Mouse (Mus musculus): Measurements from ENCODE around the gene Dlx1. TPM values are rescaled to one million over a fixed set of nuclear protein-coding genes. Genes with fewer than 3 reads are reported as not detected.

Dlx1 gene
- total RNA-seq, 2 experiments from 2014 or later: not detected

DNA sequence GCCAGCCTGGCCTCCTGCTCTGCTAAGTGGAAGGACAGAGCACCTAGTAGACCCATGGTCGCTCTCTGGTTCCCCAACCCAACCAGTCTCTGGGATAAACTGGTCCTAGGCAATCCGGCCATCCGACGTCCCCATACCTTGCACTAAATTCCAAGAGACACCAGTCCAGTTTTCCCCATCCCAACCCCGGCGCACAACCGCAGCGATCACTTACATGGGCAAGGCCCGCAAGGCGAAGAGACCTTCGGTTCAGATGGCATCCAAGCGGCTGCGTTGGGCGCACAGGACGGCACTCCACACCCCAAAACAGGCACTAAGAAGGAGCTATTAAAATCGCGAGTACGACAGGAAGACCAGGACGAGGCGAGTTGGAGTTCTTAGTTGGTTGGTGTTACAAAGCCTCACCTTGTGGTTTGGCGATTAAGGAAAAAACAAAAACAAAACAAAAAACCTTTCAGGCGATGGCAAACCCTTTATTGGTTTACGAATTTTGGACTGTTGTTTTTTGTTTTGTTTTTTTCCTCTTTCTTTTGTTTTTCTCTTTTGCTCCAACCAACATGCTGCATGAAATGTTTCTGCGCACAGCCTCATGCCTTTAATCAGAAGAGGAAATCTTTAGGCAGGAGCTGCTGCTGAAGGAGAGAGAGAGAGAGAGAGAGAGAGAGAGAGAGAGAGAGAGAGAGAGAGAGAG, 445 bp upstream of the Dlx1 start:
- ATAC-seq (replicated peaks; ENCODE audit: poor library complexity): no peak

DNA sequence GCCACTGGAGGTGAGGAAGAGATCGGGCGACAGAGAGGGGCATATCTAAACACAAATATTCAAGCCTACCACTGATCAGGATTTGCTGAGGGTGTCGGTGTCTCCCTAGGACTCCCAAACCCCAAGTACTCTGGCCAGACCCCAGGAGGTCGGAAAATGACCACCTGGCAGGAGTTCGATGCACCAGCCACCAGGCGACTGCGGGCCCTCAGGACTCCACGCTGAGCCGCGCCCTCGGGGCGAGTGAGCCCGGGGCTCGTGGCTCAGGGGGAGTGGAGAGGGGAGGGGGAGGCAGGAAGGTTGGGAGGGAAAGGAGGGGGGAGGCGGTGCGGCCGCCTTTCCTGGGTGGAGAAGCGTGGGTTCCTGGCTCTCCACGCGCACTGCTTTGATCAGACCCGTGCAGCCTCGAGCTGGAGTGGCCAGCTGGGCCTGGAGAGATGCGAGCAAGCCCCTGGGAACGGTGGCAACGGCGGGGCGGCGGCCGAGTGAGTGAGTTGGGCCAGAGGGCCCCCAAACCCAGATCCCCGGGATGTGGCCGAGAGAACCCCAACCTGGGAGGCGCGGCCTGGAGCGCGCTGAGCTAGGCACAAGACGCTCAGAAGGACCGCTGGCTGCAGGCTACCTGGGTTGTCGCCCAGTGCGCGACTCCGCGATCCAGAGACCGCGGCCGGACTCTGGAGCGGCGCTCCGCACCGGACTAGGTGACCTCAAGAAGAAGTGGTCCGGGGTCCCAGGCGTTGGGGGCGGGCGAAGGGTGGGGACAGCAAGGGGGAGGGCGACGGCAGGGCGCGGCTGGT, 999 bp downstream of the Dlx1 start:
- no peak for ATAC-seq (replicated peaks; ENCODE audit: poor library complexity)

DNA sequence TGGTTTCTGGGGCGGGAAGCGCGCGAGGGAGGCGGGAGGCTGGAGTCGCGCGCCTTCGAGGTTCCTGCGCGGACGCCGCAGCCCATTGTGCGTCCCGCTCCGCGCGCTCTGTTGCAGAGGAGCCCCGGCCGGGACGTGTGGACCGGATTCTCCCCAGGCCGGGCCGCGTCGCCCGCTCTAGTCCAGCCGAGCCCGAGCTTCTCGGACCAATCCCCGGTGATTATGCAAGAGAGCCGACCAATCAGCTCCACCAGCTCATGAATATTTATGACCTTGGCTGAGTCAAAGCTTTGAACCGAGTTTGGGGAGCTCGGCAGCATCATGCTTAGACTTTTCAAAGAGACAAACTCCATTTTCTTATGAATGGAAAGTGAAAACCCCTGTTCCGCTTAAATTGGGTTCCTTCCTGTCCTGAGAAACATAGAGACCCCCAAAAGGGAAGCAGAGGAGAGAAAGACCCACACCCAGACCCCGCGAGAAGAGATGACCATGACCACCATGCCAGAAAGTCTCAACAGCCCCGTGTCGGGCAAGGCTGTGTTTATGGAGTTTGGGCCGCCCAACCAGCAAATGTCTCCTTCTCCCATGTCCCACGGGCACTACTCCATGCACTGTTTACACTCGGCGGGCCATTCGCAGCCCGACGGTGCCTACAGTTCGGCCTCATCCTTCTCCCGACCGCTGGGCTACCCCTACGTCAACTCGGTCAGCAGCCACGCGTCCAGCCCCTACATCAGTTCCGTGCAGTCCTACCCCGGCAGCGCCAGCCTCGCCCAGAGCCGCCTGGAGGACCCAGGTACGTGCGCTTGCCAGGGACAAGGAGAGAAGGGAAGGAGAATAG, 1.8 kb downstream of the Dlx1 start:
- peak; percentile 82 for ATAC-seq (replicated peaks; ENCODE audit: poor library complexity)

DNA sequence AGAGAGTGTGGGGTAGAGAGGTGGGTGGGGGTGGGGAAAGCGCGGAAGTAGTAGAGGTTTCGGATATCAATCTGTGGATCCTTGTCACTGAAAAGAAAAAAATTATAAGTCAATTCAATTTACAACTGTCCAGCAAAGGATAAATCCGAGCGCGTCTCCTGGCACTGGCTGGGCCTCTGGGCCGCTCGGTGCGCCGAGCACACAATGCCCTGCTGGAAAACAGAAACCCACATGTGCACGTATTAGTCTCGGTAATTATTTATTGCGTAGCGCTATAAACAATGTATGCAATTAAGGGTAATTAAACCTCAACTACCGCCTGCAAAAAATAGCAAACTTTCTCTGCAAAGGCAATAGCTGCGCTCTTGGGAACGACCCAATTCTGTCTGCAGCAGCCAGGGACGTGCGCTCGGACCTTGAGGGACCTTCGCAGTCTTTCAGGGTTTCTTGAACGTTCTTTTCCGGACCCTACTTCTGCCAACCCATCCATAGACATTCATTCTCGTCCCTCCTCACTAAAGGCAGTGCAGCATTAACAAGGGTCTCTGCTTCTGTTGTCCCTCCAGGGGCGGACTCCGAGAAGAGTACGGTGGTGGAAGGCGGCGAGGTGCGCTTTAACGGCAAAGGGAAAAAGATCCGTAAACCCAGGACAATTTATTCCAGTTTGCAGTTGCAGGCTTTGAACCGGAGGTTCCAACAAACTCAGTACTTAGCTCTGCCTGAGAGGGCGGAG, 2.6 kb downstream of the Dlx1 start:
- no peak for ATAC-seq (replicated peaks; ENCODE audit: poor library complexity)

DNA sequence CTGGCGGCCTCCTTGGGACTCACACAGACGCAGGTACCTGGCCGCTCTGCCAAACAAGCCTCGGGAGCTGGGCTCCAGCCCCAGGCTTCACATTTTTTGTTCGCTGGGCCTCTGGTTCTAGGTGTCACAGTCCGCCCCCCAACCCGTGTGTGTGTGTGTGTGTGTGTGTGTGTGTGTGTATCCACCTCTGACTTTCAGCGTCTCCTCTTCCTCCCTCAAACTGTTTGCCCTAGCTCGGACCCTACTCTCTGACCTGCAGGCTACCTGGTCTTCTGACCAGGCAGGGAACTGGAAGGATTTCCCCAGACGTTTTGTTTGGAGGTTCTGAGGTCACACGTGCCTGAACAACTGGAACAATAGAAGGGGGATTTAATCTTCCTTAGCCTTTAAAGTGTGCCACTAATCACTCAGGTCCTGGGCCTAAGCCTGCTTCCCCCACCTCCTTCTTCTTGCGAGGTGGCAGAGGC, 3.2 kb downstream of the Dlx1 start:
- no peak for ATAC-seq (replicated peaks; ENCODE audit: poor library complexity)

DNA sequence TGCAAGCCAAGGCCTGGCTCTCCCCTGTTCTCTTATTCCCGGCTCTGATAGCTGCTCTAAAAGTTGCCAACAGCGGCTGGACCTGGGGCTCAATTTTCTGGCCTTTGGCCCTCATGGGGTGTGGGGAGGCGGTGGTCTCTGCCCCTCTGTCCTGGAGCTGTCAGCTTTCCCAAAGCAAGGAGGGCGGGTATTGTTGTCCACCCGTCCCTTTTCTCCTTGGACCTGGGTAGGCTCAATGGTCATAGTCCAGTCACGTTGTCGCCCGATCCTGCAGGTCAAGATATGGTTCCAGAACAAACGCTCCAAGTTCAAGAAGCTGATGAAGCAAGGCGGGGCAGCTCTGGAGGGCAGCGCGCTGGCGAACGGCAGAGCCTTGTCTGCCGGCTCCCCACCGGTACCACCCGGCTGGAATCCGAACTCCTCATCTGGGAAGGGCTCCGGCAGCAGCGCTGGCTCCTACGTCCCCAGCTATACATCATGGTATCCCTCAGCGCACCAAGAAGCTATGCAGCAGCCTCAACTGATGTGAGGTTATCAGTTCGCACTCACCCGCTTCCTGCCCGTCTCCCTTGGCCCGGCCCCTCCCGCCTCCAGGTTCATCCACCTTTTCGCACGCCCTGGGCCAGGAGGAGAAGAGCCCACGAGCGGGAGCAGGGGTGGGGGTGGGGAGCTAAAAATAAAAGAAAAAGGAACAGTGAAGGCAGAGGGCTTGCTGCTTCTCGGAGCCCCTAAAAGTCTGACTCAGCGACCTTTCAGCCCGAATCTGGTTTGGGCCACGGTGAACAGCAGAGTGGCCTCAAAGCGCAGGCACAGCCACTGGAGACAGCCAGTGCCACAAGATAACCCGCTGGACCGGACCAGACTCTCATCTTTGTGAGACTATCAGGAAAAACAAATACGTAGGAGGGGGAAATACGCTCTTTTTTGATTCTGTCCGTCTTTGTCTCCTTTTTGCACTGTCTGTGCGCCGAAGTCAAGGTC, 4.4 kb downstream of the Dlx1 start:
- ATAC-seq (replicated peaks; ENCODE audit: poor library complexity): no peak

DNA sequence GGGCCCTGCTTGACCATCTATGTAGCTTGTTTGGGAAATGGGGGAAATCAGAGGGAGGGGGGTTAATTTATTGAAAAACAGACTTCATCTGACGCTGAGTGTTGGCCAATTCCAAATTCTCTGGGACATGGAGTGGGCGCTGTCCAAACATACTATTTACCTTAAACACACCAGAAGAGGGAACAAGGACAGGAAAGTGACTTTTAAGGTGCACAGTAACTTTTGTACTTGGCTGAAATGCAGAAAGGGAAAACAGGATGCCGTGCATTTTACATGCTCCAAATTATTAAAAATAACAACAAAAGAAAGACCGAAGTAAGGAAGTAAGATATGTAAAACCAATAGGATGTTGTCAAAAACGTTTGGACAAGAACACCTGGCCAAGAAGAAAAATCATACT, 5.2 kb downstream of the Dlx1 start:
- no peak for ATAC-seq (replicated peaks; ENCODE audit: poor library complexity)

DNA sequence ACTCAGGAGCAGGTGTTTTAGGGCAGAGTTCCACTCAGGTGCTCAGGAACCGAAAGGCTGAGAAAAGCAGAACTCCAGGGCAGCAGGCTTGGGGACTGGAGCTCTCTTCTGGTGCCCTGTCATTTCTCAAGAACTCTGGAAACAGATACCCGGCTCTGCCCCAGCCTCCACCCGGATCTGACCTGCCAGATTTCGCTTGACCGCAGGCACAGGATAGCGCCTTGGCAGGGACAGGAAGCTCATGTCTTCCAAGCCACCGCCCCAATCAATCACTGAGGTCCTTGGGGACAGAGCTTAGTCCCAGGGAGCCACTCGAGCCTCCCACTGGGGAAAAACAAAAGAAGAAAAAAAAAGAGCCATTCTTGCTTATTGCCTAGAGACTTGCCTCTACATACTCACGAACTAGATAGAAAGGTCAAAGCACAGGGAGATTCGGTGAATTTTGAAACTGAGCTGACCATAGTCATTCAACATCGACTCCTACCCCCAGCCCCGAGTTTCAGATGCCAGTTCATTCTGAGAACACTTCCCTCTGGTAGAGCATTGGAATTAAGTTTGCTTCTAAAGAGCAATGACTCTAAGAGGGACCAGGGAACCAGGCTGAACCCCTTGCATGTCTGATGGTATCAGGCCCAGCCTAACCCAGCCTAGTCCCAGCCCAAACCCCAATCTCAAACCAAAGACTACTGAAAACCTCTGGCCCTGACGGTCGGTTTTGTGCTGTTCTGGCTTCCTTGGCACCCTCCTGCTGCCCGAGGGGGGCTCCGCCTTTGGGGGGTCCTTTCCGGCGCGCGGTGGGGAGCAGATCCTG, 6.5 kb downstream of the Dlx1 start:
- no peak for ATAC-seq (replicated peaks; ENCODE audit: poor library complexity)

DNA sequence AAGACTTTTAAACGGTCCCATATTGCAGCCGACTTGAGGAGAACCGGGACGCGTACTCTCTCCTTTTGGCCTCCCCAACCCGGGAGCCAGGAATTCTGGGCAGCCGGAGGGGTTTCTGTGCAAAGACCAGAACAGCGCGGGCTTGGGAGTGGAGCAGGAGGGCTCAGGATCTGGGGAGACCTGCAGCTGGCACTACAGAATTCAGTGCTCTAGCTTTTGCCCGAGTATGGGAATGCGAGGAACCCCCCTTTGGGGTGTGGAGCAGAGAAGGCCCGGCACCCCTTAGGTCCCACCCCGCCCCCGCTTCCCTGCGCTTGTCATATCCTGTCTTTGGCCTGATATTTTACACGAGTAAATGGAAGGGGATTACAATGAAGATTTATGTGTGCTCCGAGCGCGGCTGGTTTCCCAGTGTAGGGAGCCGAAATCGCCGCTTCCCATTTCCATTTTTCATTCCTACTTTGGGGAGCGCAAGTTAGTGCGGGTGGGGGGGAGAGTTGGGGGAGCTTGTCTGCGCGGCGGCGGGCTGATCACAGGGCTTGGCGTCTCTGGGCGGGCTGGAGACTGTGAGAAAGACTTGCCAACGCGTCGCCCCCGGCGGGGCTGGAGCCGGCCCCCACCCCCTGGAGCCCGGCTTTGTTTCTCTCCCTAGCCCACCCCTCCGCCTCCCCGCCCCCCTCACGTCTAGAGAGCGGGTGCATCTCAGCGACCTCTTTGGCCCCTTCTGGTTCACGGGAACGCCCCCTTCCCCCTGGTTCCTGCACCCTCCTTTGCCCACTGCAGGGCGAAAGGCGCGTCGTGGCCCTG, 12.9 kb downstream of the Dlx1 start:
- no peak for ATAC-seq (replicated peaks; ENCODE audit: poor library complexity)

DNA sequence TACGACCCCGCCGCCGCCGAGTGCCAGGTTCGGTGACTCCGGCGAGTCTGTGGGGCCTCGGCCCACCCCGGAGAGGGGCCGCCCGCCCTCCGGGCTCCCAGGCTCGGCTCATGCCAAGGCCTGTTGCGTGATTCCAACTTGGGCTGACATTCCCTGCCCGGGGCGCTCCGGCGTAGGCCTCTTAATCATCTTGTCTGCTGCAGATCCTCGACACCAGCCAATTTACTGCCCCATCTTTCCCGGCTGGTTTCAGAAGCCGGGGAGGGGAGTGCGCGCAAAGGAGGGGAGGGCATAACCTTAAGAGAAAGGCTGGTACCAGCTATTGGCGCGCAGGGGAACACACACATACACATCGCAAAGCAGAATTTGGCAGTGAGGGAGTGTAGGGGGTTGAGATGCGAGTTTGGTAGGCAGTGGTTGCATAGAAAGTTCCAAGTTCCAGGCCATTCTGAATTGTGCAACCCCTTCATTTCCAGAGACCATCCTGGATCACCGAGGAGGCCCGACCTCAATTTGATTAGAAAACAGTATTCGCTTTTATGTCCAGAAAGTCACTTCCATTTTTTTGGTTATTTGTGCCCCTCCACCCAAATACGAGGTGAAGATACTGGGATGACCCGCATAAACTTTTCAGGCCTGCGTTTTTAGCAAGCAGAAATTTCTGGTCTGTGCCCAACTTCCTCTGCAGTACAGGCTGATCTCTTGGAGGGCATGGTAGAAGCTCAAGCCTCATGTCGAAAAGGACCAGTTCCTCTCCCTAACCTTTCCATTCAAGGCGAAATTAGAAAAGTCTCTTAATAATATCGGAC, 13.7 kb downstream of the Dlx1 start:
- no peak for ATAC-seq (replicated peaks; ENCODE audit: poor library complexity)

DNA sequence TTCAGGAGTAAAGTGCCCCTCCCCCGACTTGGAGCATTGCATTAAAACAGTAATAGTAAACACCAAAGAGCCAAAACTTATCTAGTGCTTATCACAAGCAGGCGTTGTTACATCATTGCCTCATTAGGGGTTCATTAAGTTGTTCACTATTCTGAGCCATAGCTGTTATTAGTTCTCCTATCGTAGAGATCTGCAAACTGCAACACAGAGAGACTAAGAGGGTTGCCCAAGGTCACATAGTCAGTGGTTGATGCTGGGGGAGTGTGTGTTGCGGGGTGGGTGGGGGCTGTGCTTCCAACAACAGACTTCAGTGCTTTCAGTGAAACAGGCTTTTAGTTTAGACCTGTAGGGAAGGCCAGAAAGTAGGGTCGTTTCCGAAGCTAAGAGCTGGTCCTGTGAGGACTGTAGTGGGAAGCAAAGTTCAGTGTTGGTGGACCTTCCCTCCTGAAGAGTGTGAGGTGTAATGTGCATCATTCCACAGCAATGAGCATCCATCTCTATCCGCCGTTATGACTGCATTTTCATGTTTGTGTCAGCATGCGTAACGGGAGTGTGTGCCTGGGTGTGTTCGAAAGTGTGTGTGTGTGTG, 14.4 kb downstream of the Dlx1 start:
- ATAC-seq (replicated peaks; ENCODE audit: poor library complexity): no peak

DNA sequence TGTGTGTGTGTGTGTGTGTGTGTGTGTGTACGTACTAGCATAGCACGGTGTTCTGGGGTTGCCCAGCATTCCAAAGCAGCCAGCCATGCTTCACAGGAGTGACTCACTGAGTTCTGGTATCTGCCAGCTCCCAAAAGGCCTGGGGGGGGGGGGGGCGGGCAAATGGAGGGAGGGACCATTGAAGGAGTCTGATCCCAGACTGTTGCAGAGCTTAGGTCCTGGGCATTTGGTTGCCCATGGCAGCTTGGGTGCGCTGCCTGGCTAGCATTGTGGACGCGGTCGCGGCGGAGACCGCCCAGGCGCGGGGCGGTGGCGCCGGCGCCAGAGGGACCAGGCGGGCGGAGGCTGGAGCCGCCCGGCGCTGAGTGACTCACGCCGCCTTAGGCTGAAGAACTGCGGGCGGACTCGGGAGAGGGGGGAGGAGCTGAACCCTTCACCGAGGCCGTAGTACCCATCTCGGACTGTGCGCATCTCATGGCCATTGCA, 14.9 kb downstream of the Dlx1 start:
- peak; percentile 40 for ATAC-seq (replicated peaks; ENCODE audit: poor library complexity)

DNA sequence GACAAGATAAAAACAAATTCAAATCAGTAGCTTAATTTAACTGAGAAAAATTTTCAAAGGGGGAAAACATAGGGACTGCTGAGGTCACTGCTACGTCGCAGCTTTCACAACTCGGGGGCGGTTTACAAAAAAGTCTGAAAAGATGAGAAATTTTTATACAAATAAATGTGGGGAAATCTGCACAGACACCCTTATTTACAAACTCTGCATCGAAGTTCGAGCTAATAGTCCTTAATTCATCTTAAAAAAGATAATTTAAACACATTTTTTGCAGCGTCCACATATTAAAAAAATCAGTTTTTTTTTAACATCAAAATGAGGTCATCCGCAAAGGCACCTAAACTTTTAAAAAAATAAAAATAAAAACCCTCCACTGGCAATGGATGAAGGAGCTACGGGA, 15.6 kb downstream of the Dlx1 start:
- ATAC-seq (replicated peaks; ENCODE audit: poor library complexity): no peak

DNA sequence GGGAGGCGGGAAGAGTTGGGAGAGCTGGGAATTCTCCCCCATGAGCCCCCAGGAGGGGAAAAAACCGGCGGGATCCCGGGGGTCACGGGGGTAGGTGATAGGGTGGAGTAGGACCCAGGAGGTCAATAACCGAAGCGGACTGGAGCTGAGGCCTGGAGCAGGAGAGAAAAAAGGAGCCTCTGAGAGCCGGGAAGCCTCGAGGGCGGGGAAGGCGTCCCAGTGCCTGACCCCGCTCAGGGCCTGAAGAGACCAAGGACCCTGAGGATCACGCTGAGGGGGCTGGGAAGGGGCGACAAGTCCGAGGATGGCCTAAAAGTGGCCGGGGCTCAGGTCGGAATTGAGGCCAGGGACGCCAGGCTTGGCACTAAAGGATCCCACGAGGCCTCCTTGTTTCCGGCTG, 16.0 kb downstream of the Dlx1 start:
- ATAC-seq (replicated peaks; ENCODE audit: poor library complexity): no peak

DNA sequence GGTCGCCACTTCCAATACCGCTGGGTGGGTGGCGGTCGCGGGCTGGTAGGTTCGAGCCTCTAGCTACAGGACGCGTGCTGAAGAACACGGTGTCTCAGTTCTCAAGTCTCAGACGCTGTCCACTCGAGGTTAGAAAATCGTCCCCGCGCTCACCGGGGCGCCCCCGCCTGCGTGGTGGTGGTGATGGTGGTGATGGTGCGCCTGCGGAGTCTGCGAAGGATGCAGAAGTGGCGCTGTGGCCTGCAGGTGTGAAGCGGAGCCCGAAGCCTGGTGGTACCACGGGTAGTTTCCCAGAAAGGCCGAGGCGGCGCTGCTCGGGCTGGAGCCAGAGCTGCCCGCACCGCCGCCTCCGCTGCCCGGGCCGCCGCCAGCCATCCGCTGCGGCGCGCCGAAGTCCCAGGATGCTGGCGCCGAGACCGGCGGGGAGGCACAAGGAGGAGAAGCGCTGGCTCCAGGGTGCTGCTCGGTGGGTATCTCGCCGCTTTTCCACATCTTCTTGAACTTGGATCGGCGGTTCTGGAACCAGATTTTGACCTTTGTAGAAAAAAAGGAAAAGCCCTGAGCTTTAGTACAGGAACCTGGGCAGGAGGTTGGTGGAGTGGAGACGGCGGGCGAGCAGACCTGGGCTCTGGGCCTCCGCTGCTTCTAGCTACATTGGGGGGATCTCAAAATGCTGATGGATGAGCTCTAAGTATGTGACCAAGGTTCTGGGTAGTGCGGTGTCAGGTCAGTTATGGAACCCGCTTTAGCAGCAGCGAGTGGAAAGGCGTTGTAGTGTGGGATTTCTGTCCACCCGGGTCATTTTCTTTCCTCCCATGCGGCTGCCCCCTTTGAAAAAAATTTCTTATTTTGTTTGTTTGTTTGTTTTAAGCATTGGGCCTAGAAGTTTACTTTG, 16.7 kb downstream of the Dlx1 start:
- ATAC-seq (replicated peaks; ENCODE audit: poor library complexity): no peak
